Mouse (Mus musculus) kidney, postnatal 4 days (tissue): ENCODE results near the gene Mrap2.
"Not testable (repeated sequence)": the region's sequence is repeated elsewhere in the genome, so short reads cannot be mapped to it uniquely, and the experiment has no call there.

Source experiments
- DNase-seq, 2 experiments: peaks; one replicate each; pipeline ENCODE4 v3.0.0; 2021; ENCODE audit warnings: mixed read lengths in 2 of 2

The Mrap2 gene

DNA sequence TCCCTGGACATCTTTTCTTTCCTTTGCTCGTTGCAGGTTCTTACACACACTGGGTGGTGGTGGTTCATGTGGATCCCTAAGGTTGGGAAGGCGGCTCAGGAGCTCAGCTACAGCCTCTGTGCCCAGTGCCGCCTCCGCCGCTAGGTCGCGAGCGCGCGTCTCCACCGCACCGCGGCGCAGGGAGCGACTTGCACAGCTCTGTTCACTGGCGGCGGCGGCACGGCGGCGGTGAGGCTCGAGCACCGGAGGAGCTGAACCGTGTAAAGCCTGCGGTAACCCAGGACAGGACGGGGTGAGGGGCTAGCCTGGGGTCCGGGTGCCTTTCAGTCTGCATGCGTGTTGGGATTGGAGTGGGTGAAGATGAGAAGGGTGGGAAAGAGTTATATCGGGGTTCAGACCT, at the start of gene Mrap2:
Gene Mrap2, plus strand, starts transcription at position 201 of the 400 bp plus-strand sequence.
- DNase-seq, result peak; percentile 68 to 80

DNA sequence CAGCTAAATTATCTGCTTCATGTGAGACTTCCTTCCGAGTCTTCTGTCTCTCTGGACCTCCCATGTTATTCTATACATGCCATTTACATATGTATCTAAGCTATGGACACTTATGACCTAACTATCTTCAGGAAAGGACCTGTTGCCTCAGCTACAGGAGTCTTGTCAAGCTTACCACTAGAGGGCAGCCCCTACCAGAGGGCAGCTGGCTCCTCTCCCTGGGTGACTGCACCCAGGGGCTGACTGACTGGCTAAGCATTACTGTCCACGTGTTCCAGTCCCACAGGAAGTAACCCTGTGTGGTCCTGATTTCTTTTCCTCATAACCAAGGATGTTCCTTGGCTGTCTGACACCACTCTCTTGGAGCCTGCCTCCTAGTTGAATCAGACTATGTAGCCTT, 46.1 kb upstream of the Mrap2 start:
- DNase-seq, result peak; percentile 30 to 45

DNA sequence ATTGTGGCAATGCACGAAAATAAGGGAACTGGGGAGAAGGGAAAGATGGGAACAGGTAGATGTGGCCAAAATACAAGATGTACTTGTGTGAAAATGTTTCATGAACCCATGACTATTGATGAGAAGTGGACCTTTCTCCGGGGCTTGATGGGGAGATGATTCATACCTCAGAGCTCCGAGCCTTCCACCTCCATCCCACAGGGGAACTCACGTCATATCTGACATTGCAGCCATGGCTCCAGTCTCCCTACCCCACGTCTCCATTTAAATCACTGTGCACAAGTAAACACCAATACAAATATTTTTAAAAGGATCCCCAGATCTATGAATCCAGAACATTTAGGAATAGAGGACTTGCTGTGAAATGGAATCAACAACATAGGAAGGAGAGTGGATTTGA, 29.1 kb upstream of the Mrap2 start:
- no peak for DNase-seq

- no peak for DNase-seq
These were observed 28.6 kb upstream of the Mrap2 start for GRCm38 (mm10) chr9:87115456-87115931.

DNA sequence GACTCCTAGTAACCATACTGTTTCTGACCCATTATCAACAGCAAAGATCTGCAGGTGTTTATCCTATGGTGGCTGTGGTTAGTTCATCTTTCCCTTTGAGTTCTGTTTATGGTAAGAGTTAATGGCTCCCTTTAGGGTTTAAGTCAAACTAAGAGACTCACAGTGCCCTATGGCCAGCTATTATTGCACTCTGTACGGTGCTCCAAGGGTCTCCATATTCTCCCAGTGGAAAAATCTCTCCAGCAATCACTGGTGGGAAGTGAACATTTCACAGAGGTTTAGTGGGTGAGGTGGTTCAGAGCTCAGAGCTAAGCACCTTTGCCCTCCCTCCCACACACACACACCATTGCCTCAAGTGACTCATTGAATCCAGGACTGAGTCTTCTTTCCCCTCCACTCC, 28.1 kb upstream of the Mrap2 start:
- DNase-seq, result no peak

DNA sequence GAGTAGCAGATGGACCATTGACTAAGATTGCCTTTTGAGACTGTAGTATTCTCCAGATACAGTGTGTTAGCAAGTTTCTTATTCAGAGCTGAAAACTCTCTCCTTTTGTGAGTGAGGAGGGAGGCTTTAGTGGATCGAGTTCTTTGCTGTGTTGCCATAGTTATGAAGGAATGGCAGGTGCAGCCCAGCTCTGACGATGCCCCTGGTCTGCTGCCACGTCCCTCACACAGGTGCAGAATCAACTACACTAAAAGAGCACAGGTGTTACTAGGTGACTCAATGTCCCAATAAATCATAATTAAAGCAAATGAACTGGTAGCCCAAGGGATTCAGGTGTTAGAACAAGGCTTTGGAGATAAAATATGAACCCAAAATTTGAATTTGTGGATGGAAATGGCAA, 25.1 kb upstream of the Mrap2 start:
- no peak for DNase-seq

DNA sequence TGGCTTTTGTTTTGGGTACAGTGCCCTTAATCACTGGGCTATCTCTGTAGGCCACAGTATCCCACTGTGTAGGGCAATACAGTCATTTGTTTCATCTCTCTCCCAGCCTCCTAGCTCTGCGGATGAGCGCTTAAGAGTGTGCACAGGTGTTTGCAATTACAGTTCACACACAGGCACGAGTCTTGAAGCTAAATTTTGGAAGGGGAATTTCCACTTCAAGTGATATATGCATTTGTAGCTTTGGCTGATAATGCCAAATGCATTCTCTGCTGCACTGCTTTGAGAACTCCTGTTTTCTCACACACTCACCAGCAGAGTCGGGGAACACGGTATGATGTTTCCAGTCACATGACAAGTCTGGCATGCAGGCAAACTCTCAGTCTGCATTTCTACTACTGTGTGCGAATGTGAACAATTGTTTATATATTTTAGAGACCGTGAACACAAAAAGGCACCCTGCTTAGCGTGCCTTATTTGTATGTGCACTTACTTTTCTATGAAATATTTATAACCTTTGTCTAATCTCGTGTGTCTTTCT, 22.1 kb upstream of the Mrap2 start:
- no peak for DNase-seq

DNA sequence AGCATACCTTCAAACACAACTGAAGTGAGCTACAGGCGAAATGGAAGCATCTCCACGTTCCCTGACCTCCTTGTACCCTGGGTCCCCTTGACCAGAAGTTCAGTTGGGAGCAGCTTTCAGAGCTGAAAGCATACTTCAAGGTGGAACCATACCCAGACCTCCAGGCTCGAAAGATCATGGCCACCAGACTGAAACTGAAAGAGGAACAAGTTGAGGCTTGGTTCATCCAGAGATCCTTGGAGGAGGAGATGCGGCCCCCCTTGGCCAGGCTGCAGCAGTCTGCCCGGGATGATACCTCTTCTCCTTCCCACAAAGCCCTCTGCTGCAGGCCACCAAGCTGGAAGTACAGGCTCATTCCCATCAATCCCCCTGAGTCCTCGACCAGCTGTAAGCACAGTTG, 17.1 kb upstream of the Mrap2 start:
- not testable (repeated sequence) for DNase-seq

DNA sequence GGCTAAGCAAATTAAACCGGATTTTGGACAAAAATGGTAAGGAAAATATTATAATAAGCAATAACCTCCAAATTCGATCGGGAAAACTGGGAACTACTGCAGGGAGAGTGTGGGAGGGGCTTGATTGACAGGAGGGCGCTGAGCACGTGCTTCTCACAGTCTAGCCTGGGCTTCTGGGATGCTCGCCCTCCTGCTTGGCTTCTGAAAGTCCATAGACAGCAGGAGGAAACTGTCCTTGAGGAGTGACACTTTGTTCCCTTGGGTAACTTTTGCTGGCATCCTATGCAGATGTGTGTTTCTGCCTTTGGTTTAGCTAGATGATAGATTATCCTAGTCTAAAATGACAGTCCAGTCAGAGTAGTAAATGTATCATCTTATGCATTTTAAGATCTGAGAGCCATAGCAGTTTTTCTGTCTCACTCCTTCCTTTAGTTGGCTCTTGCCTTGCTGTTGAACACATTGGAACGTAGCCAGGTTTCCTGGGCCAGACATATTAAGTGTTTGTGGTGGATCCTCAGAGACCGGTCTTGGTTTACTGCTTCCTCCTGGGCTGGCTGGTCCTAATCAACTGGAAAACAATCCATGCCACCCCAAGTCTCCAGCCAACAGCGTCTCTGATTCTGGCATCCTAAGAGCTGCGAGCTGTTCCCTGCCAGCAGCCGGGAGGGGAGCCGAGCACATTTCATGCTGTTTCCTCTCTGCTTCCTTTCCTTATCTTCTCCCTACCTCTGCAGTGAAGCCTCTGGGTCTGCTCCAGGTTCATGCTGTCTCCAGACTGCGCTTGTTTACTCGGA, 8.1 kb upstream of the Mrap2 start:
- DNase-seq, result peak; percentile 25 to 40

GRCm38 (mm10) chr9:87143076-87143475, 1.0 kb upstream of the Mrap2 start:
- no peak for DNase-seq

GRCm38 (mm10) chr9:87144532-87144931, 426 bp downstream of the Mrap2 start:
- peak; percentile 13 to 29 for DNase-seq

GRCm38 (mm10) chr9:87145180-87145579, 1.1 kb downstream of the Mrap2 start:
- peak; percentile 11 to 26 for DNase-seq

DNA sequence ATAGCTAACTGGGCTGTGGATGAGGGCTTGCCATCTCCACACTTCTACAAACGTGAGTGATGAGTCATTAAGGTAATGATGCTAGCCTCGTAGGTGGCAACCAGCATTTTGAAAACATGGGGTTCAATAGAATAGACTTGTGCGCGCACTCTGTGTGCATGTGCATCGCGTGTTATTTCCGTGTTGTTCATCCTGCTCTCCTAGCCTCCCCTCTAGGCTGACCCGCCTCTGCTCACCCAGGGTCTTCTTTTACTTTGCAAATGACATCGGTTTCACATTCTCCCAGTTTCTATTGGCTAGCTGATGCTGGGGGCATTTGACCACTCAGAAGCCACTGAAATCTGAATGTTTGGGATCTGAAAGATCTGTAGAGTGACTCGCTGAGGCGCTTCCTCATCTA, 1.6 kb downstream of the Mrap2 start:
- DNase-seq, result no peak

DNA sequence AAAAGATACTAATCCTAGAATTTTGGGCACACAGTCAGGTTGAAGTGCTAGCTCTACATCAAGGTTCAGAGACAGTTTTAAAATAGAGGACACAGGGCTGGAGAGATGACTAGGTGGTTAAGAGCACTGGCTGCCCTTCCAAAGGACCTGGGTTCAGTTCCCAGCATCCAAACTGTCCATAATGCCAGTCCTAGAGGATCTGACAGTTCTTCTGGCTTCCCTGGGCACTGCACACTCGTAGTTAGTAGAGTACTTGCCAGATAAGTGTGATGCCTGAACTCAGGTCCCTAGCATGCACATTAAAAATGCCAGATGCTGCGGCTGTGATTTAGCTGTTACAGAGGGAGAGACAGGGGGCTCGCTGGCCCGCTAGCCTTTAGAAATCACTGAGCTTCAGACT, 2.3 kb downstream of the Mrap2 start:
- DNase-seq, result no peak

- peak; percentile 32 to 55 for DNase-seq
These were observed 3.8 kb downstream of the Mrap2 start for GRCm38 (mm10) chr9:87147927-87148326.

DNA sequence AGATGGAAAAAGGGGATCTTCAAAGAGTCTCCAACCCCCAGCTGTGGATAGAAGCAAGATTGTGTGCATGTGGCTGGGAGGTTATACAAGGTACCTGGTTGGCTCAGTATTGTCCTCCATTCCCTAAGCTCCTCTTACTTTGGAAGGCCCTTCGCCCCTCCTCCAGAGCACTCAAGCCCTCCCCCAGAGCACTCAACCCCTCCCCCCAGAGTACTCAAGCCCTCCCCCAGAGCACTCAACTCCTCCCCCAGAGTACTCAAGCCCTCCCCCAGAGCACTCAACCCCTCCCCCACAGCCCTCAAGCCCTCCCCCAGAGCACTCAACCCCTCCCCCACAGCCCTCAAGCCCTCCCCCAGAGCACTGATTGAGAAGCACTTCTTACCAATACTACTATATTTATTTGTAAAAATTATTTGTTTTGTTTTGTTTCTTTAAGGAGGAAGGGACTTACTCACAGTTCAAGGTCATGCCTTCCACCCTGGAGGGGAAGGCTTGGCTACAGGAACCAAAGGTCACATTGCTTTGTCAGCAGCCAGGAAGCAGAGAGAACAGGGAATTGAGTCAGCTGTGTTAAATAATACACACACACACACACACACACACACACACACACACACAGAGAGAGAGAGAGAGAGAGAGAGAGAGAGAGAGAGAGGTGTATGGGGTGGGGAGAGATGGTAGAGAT, 8.7 kb downstream of the Mrap2 start:
- DNase-seq, result no peak

GRCm38 (mm10) chr9:87162559-87162958, 18.5 kb downstream of the Mrap2 start:
- no peak for DNase-seq

DNA sequence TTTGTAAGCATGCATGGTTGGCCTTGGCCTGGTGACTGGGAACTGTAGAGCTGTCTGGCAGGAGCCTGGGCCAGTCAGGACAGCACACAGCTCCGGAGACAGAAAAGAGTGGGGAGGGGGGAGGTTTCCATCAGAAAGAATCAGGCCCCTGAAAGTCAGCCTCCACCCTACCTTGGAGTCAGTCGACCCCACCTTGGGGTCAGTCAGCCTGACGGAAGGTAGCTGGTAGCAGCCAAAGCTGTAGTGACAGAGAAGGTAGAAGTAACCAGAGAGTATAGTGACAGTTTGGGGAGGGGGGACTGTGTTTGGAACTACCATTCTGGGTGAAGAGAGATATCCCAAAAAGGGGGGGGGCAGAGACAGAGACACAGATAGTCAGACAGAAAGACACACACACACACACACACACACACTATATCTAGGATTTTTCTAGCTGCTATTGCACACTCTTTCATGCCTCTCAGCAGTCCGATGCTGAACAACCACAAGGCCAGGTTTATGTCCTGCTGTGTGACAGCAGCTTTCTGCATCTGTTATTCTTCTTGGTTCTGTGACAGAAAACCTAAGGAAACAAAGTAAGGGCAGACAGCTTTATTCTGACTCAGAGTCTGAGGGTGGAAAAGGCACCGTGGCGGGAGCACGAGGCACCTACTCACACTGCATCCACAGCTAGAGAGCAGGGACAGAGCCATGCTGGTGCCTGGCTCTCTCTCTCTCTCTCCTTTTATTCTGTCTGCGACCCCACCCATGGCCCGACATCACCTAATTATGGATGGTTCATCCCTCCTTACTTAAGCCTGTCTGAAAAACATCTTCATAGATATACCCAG, 23.1 kb downstream of the Mrap2 start:
- no peak for DNase-seq

DNA sequence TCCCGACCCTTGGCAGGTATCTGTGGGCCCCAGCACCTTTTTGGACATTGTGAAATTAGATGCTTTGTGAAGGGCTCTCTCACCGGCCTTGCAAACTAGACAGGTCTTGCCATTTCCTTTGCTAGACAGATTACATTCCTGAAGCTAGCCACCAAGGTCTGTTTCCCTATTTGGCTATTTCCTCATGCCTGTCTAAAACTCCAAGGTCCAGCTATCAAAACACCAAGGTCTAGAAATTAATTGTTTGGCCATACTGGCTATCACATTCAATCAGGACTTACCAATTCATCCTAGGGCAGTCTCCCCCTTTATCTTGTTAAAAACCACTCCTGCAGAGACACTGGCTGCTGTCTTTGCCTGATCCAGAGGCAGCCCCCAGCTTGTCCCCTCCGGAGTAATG, 23.9 kb downstream of the Mrap2 start:
- no peak for DNase-seq

GRCm38 (mm10) chr9:87169144-87169543, 25.0 kb downstream of the Mrap2 start:
- DNase-seq, result no peak

DNA sequence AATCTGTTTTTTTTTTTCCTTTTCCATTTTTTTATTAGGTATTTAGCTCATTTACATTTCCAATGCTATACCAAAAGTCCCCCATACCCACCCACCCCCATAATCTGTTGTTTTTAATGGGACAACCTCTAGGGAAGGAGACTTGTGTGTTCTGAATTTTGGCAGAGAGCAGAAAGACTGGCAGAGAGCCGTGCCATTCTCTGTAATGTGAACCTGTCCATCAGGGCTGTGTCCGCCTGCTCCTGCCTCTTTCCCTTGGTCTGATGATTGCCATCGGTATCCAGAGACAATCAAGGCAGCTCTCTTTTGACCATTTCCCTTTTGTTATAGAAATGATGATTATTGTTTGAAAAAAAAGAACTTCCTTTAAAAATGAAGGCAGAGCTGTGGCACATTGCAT, 26.8 kb downstream of the Mrap2 start:
- DNase-seq, result no peak

DNA sequence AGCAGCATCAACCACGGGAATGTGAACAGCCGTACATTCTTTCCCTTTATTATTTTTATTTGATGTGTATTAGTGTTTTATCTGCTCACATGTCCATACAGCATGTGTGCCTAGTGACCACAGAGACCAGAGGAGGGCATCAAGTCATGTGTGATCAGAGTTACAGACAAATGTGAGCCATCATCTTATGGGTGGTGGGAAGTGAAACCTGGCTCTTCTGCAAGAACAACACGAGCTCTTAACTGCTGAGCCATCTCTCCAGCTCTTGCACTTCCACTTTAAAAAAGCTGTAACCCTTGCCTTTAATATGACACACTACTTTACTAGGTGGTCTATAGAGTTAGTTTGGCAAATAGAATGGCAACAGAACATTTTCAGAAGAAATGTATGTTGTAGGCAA, 27.4 kb downstream of the Mrap2 start:
- DNase-seq, result no peak

DNA sequence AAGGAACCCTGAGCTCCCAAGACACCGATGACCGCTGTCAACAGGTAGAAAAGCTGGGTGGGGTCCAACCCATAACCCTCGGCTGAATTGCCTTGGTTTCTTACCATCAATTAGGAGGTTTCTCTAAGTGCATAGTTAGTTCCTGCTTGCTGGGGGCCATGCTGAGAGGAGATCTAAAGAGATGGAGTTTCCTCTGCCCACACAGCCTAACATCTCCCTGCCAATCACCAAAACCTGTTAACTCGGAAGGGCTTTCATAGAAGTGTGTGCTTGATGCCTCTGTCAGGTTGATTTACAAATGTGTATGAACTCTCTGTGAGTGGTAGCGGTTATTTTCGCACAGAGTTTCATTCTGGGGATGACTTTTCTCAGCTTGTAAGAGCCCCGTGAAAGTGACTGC, 34.4 kb downstream of the Mrap2 start:
- no peak for DNase-seq
